Mouse (Mus musculus) lung, postnatal 4 days (tissue): Measurements from ENCODE around the gene Vars2.

Experiments used
- DNase-seq, 2 experiments: peaks; one replicate each; pipeline ENCODE4 v3.0.0; 2021

The Vars2 gene

GRCm38 (mm10) chr17:35626537-35626936, 40.9 kb downstream of the Vars2 start, which contains the start of gene Gm9573:
Gm9573 (minus strand) TSS chr17:35626637.
- DNase-seq: no peak

- no peak for DNase-seq
These were observed 50.3 kb downstream of the Vars2 start for GRCm38 (mm10) chr17:35617127-35617526.
